Comparison of ENCODE assay signal across 18 mouse cellular contexts in genomic region chr10:75695078-75695477, GRCm38 (mm10). TPM values are rescaled to one million over a fixed set of nuclear protein-coding genes. Genes with fewer than 3 reads are reported as not detected.
DNase-seq lines count a peak whose midpoint lies in the region; ATAC-seq and TF ChIP-seq lines count a peak whose summit lies in the region.
"Had no signal": no experiment of that assay in that cellular context is flagged by ENCODE, and none has a peak within 500 bp of the region (broad histone marks: within the 10 kb centered on the region; RNA-seq: fewer than 3 reads in every experiment).

No protein-coding gene starts in this region.

- no peak for TF ChIP-seq CTCF in cerebellum, adult 2 months (IDR thresholded peaks at IDR 0.05; ENCODE audit: borderline replicate concordance, insufficient read depth, low read depth, low read length)

- peaks cover 28% of the 10 kb centered on the region for H3K4me1 ChIP-seq in cerebellum, adult 2 months (ENCODE audit: control insufficient read depth, insufficient read depth, low read length)
- H3K4me1 ChIP-seq in liver, embryonic 11.5 days (replicated peaks; ENCODE audit: control insufficient read depth, insufficient read depth, low read length), result peaks cover 38% of the 10 kb centered on the region
- no peaks in the 10 kb centered on the region for H3K4me1 ChIP-seq in midbrain, embryonic 11.5 days (ENCODE audit: control insufficient read depth, insufficient read depth, low read length)
- no peaks in the 10 kb centered on the region for H3K4me1 ChIP-seq in midbrain, embryonic 10.5 days
- H3K4me1 ChIP-seq: embryonic facial prominence, embryonic 15.5 days; forebrain, embryonic 10.5 days; forebrain, embryonic 15.5 days; hindbrain, embryonic 12.5 days had no signal

- H3K9me3 ChIP-seq in liver, embryonic 11.5 days (ENCODE audit: control insufficient read depth, low read length), result no peaks in the 10 kb centered on the region
- no peaks in the 10 kb centered on the region for H3K9me3 ChIP-seq in midbrain, embryonic 11.5 days (ENCODE audit: control insufficient read depth, low read length)
- H3K9me3 ChIP-seq in midbrain, embryonic 10.5 days (replicated peaks), result no peaks in the 10 kb centered on the region
- H3K9me3 ChIP-seq: embryonic facial prominence, embryonic 15.5 days; forebrain, embryonic 10.5 days; forebrain, embryonic 15.5 days; heart, embryonic 13.5 days; hindbrain, embryonic 12.5 days had no signal

- H3K9ac ChIP-seq in liver, embryonic 11.5 days (ENCODE audit: low read depth, low read length), result no peak overlapping the region
- no peak overlapping the region for H3K9ac ChIP-seq in midbrain, embryonic 11.5 days (ENCODE audit: low read length)
- H3K9ac ChIP-seq: embryonic facial prominence, embryonic 15.5 days; forebrain, embryonic 15.5 days; heart, embryonic 13.5 days; hindbrain, embryonic 12.5 days had no signal

- peak; percentile 41 for DNase-seq in cerebellum, adult 2 months
- DNase-seq in cerebellum, postnatal 4 days (ENCODE audit: low spot score in 2 of 2), result no peak
- DNase-seq in liver, embryonic 11.5 days (ENCODE audit: low spot score), result no peak
- no peak for DNase-seq in liver
- DNase-seq in midbrain, embryonic 11.5 days (ENCODE audit: low spot score, missing footprints), result peak; percentile 53
- no peak for DNase-seq in midbrain, embryonic 10.5 days (ENCODE audit: low spot score)
- DNase-seq in heart, postnatal 4 days, result no peak
- DNase-seq: adrenal gland, postnatal 10 days; embryo, embryonic 11 days; gastrocnemius, postnatal 36 days; heart, adult 11 months; heart, postnatal 36 days had no signal

- H3K27ac ChIP-seq in cerebellum, adult 2 months (ENCODE audit: insufficient read depth, low read length), result no peak overlapping the region
- H3K27ac ChIP-seq in liver, embryonic 11.5 days (ENCODE audit: low read depth, low read length), result peak overlapping the region; percentile 28; the same call in 1 of the 2 replicates
- H3K27ac ChIP-seq in midbrain, embryonic 11.5 days (ENCODE audit: low read depth, low read length), result no peak overlapping the region
- H3K27ac ChIP-seq in midbrain, embryonic 10.5 days (replicated peaks), result no peak overlapping the region
- H3K27ac ChIP-seq: embryonic facial prominence, embryonic 15.5 days; forebrain, embryonic 10.5 days; forebrain, embryonic 15.5 days; heart, embryonic 13.5 days; hindbrain, embryonic 12.5 days had no signal

- no peak overlapping the region for H3K4me3 ChIP-seq in cerebellum, adult 2 months (replicated peaks; ENCODE audit: insufficient read depth, low read depth, low read length)
- no peak overlapping the region for H3K4me3 ChIP-seq in liver, embryonic 11.5 days (ENCODE audit: low read depth, low read length)
- H3K4me3 ChIP-seq in midbrain, embryonic 11.5 days (ENCODE audit: low read depth, low read length), result no peak overlapping the region
- H3K4me3 ChIP-seq in midbrain, embryonic 10.5 days, result no peak overlapping the region
- H3K4me3 ChIP-seq: embryonic facial prominence, embryonic 15.5 days; erythroblast, embryonic 14.5 days; forebrain, embryonic 10.5 days; forebrain, embryonic 15.5 days; heart, embryonic 13.5 days; hindbrain, embryonic 12.5 days had no signal

- H3K27me3 ChIP-seq in cerebellum, adult 2 months (ENCODE audit: control insufficient read depth, insufficient read depth, low read length), result no peaks in the 10 kb centered on the region
- no peaks in the 10 kb centered on the region for H3K27me3 ChIP-seq in liver, embryonic 11.5 days (replicated peaks; ENCODE audit: control insufficient read depth, insufficient read depth, low read length)
- no peaks in the 10 kb centered on the region for H3K27me3 ChIP-seq in midbrain, embryonic 11.5 days (ENCODE audit: control insufficient read depth, insufficient read depth, low read length)
- no peaks in the 10 kb centered on the region for H3K27me3 ChIP-seq in midbrain, embryonic 10.5 days (ENCODE audit: low read depth, poor library complexity, severe bottlenecking)
- H3K27me3 ChIP-seq: embryonic facial prominence, embryonic 15.5 days; forebrain, embryonic 15.5 days; heart, embryonic 13.5 days; hindbrain, embryonic 12.5 days had no signal

- peaks cover 38% of the 10 kb centered on the region for H3K36me3 ChIP-seq in liver, embryonic 11.5 days (ENCODE audit: control insufficient read depth, insufficient read depth, low read length)
- H3K36me3 ChIP-seq in midbrain, embryonic 11.5 days (ENCODE audit: control insufficient read depth, insufficient read depth, low read length), result peaks cover 22% of the 10 kb centered on the region
- H3K36me3 ChIP-seq in midbrain, embryonic 10.5 days, result peaks cover 97% of the 10 kb centered on the region

- WGBS in cerebellum, adult 2 months, result 54% methylated on average over 5 of the region's 5 CpGs
- 93% methylated on average over 5 of the region's 5 CpGs for WGBS in liver, embryonic 11.5 days
- WGBS in midbrain, embryonic 11.5 days, result 89% methylated on average over 5 of the region's 5 CpGs
- WGBS in midbrain, embryonic 10.5 days, result 93% methylated on average over 5 of the region's 5 CpGs

- no peak for ATAC-seq in liver, embryonic 11.5 days (replicated peaks; ENCODE audit: low FRiP score)
- ATAC-seq in midbrain, embryonic 11.5 days (ENCODE audit: low FRiP score), result no peak
- ATAC-seq: forebrain, embryonic 15.5 days had no signal

- no peak overlapping the region for H3K4me2 ChIP-seq in liver, embryonic 11.5 days
- no peak overlapping the region for H3K4me2 ChIP-seq in midbrain, embryonic 11.5 days
- H3K4me2 ChIP-seq: embryonic facial prominence, embryonic 15.5 days; forebrain, embryonic 15.5 days; heart, embryonic 13.5 days; hindbrain, embryonic 12.5 days had no signal

- TF ChIP-seq POLR2A in cerebellum, adult 2 months (IDR thresholded peaks at IDR 0.05; ENCODE audit: borderline replicate concordance, insufficient read depth, low read length), result no peak

RNA-seq across cellular contexts. Expression of gene Susd2, which starts 51.3 kb away (rescaled TPM):
- 18.5 and 22.0 TPM in 2 replicates for polyA plus RNA-seq in cerebellum, adult 2 months (2012; rRNA removed)
- polyA plus RNA-seq in liver, embryonic 11.5 days (2014; fragmentation: Nextera tagmentation; extraction: Ambion mirVana), result 0.91 and 1.5 TPM in 2 replicates
- polyA plus RNA-seq in midbrain, embryonic 11.5 days (2014; fragmentation: Nextera tagmentation; extraction: Ambion mirVana), result 1.2 and 1.6 TPM in 2 replicates
- polyA plus RNA-seq in midbrain, embryonic 10.5 days (2016; fragmentation: Nextera tagmentation; extraction: Ambion mirVana), result 1.6 and 1.9 TPM in 2 replicates
- total RNA-seq in heart, postnatal 4 days (2021), result 1 to 10 TPM; 4.7 to 4.9 TPM

Comparison
In these comparisons a context has a peak if more than half of its experiments do, and no peak if none do; other contexts are left out.
1. DNase-seq: peak in cerebellum, adult 2 months (2 of 2) and midbrain, embryonic 11.5 days (single experiment); none in cerebellum, postnatal 4 days (0 of 2), liver, embryonic 11.5 days (single experiment), liver (single experiment), midbrain, embryonic 10.5 days (single experiment) and heart, postnatal 4 days (single experiment).